Mouse (Mus musculus): ENCODE measurements at regions not wholly inside any gene's neighbourhood (a gene's known extent, or its start where the extent isn't known, plus 50 kb on each side); places are given as distances from the start of the nearest gene placed in this dataset.

DNA sequence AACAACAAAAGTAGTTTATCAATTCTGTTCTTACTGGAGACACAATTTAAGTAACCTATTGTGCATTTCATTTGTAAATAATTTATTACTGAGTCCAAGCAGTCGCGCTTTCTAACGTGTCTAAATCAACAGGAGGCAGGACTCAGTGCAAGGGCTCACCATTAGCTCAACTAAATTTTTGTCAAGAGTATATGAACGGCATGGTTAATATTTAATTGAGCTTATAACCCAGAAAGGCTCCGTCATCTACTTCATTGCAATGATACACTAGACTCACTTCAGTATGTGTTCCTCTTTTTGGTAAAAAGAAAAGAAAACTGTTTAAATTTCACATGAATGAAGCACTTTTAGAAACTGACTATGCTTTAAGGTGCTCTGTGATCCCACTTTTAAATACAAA is 61.5 kb upstream of the BC052040 start:
- DNase-seq, result no peak

- DNase-seq, result no peak
Measured at GRCm38 (mm10) chr2:115520413-115521139, 60.9 kb upstream of the BC052040 start.

- peak; percentile 15 to 39 for DNase-seq
Measured at GRCm38 (mm10) chr2:115529878-115530277, 51.6 kb upstream of the BC052040 start.

Data from cerebellum, postnatal 14 days (tissue).